Mouse (Mus musculus) stomach, postnatal 0 days (tissue): Measurements from ENCODE around the gene Cog5. TPM values are rescaled to one million over a fixed set of nuclear protein-coding genes. Genes with fewer than 3 reads are reported as not detected.

ENCODE experiments used
- ATAC-seq: fragments of 200-750 bp; cut with Nextera tagmentation; 2 replicates; pipeline ENCODE4 v1.8.0; 2017; ENCODE audit not compliant: low FRiP score, low TSS enrichment
- DNase-seq: peaks from one replicate; pipeline ENCODE4 v3.0.0-alpha.2; 2016; ENCODE audit warnings: low spot score
- H3K27ac ChIP-seq: fragments of 300-500 bp; sonication (generic); replicated peaks from 2 replicates; pipeline ENCODE4 v1.5.1; 2014; ENCODE audit warnings: mild to moderate bottlenecking, control low read depth
- H3K27me3 ChIP-seq: fragments of 300-500 bp; sonication (generic); 2 replicates; pipeline ENCODE4 v1.6.1; 2014; ENCODE audit warnings: low read length; ENCODE audit not compliant: control insufficient read depth, insufficient read depth
- H3K36me3 ChIP-seq: fragments of 300-500 bp; sonication (generic); 2 replicates; pipeline ENCODE4 v1.6.1; 2014; ENCODE audit warnings: low read length, mixed read lengths; ENCODE audit not compliant: control insufficient read depth, insufficient read depth
- H3K4me1 ChIP-seq: fragments of 300-500 bp; sonication (generic); replicated peaks from 2 replicates; pipeline ENCODE4 v1.6.1; 2014; ENCODE audit warnings: antibody characterized with exemption; ENCODE audit not compliant: control insufficient read depth, insufficient read depth
- H3K4me2 ChIP-seq: fragments of 300-500 bp; sonication (generic); replicated peaks from 2 replicates; pipeline ENCODE4 v1.6.1; 2014; ENCODE audit warnings: low read depth, mild to moderate bottlenecking, control low read depth, moderate library complexity
- H3K4me3 ChIP-seq: fragments of 300-500 bp; sonication (generic); 2 replicates; pipeline ENCODE4 v1.5.1; 2014; ENCODE audit warnings: low read depth, low read length, control low read depth
- H3K9ac ChIP-seq: fragments of 300-500 bp; sonication (generic); 2 replicates; pipeline ENCODE4 v1.6.1; 2014; ENCODE audit warnings: mild to moderate bottlenecking, low read length, control low read depth, mixed read lengths
- H3K9me3 ChIP-seq: fragments of 300-500 bp; sonication (generic); 2 replicates; pipeline ENCODE4 v1.6.1; 2016; ENCODE audit warnings: low read length; ENCODE audit not compliant: control insufficient read depth
- CTCF ChIP-seq: IDR thresholded peaks from 2 replicates; pipeline ENCODE4 v1.5.1; 2016; ENCODE audit warnings: antibody characterized with exemption, low read depth, mild to moderate bottlenecking, moderate library complexity
- EP300 ChIP-seq: optimal IDR thresholded peaks from 2 replicates; pipeline ENCODE3; 2016; ENCODE audit warnings: antibody characterized with exemption
- WGBS: fragments of 180-500 bp; shearing (Covaris S2); extraction: QIAGEN DNeasy Blood & Tissue Kit; methylation state at CpG from one replicate; pipeline ENCODE4 v1.1.7; 2014; 5-methylcytosine and 5-hydroxymethylcytosine counted together
- polyA plus RNA-seq: library from polyadenylated mRNA; unstranded; fragments of >200 nt; fragmentation: Nextera tagmentation; extraction: Ambion mirVana; gene quantifications from 2 replicates; pipeline ENCODE4 v1.2.1, GENCODE M21; 2015

Gene Cog5
- polyA plus RNA-seq, 1 experiment from 2014 or later, result 14.4 TPM

DNA sequence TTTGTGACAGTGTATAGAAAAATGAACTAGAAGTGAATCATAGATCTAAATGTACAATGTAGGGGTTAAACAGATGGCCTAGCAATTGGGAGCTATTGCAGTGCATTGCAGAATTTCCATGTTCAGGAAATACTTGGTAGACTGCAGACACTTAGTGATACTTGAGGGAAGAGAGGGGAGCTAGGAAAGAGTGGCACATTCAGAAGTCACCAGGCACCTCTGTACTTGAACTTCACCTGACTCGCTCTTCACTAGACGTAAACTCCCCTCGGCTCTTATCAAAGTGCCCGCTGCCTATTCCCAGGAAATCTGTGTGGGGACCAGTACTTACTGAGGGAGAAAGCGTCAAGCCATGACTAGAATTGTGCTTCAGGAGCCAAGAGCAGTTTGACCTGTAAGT, 180.8 kb downstream of the Cog5 start:
- H3K4me3 ChIP-seq, result no peak overlapping the region
- WGBS, result 83% methylated on average over 5 of the region's 5 CpGs
- no peak overlapping the region for H3K9ac ChIP-seq
- H3K9me3 ChIP-seq, result no peaks in the 10 kb centered on the region
- no peak overlapping the region for H3K4me2 ChIP-seq
- ATAC-seq (no peak), DNase-seq (no peak)
- no peak overlapping the region for H3K27ac ChIP-seq
- no peaks in the 10 kb centered on the region for H3K27me3 ChIP-seq
- no peaks in the 10 kb centered on the region for H3K36me3 ChIP-seq
- no peak for TF ChIP-seq CTCF
- TF ChIP-seq EP300, result no peak
- H3K4me1 ChIP-seq, result no peaks in the 10 kb centered on the region

DNA sequence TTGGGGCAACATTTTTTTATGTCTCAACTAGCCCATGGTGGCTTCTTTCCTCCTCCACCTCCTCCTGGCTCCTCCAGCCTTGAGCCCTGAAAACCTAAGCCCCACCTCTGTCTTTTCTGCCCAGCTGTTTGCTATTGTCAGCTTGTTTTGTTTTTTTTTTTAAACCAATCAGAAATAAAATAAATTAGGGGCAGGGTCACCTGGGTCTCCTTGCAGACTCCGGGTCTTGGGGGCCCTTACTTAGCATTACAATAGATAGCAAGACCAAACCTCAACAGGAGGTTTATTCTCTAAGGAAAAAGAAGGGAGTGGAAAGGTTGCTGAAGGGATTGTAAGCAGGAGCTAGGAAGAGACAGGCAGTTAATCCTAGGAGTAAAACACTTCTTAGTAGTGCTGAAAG, 181.5 kb downstream of the Cog5 start:
- no peak overlapping the region for H3K4me3 ChIP-seq
- no peaks in the 10 kb centered on the region for H3K4me1 ChIP-seq
- DNase-seq, result no peak
- H3K4me2 ChIP-seq, result no peak overlapping the region
- H3K9me3 ChIP-seq, result no peaks in the 10 kb centered on the region
- 30% methylated on average over 1 of the region's 1 CpGs for WGBS
- no peak for ATAC-seq
- H3K9ac ChIP-seq, result no peak overlapping the region
- TF ChIP-seq CTCF, result no peak
- no peak for TF ChIP-seq EP300
- H3K27ac ChIP-seq, result no peak overlapping the region
- H3K27me3 ChIP-seq, result no peaks in the 10 kb centered on the region
- no peaks in the 10 kb centered on the region for H3K36me3 ChIP-seq

DNA sequence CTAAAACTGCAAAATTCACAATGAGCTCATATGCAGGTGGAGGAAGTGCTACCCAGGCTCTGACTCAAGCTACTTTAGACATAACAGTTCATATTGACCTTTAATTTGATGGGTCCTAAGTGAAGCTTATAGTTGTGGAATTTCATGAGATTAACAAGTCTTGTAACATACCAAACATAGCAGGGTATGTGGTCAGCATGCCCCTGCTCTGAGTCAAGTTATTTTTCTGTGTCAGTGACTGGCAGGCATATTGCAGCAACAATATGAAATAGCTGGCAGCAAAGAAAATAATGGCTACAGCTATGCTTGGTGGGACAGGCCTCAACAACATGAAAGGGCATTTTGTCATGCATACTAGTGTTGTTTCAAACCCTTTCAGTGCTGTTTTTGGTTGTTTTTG, 183.9 kb downstream of the Cog5 start:
- Histone ChIP-seq H3K9ac (no peak overlapping the region), H3K27ac (no peak overlapping the region), H3K36me3 (0 out of 2 replicates have a peak, but pooled peaks cover 4% of the 10 kb centered on the region), H3K27me3 (no peaks in the 10 kb centered on the region), H3K4me1 (no peaks in the 10 kb centered on the region), H3K9me3 (no peaks in the 10 kb centered on the region), H3K4me3 (no peak overlapping the region), H3K4me2 (no peak overlapping the region)
- DNase-seq (no peak), ATAC-seq (no peak)
- TF ChIP-seq EP300 (no peak), CTCF (no peak)

DNA sequence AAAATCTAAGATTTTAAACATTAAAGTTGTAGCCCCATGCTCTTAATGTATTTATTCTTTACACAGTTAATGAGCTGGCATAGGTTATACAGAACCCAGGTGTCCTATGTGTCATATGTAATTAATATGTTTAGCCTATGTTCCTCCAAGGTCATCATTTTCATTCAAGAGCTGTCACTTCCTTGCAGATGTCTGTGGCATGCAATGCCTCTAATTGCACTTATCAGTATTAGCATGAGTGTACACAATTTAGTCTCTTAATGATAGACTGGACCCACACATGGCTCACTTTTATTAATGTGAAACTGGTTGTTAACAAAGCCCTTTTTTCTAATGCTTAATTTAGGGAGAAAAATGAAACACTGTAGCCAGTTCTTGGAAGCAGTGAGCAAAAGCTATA, 184.6 kb downstream of the Cog5 start:
- TF ChIP-seq CTCF (no peak), EP300 (no peak)
- Histone ChIP-seq H3K27me3 (no peaks in the 10 kb centered on the region), H3K4me3 (no peak overlapping the region), H3K4me2 (no peak overlapping the region), H3K9me3 (no peaks in the 10 kb centered on the region), H3K9ac (no peak overlapping the region), H3K27ac (no peak overlapping the region), H3K36me3 (0 out of 2 replicates have a peak, but pooled peaks cover 4% of the 10 kb centered on the region), H3K4me1 (no peaks in the 10 kb centered on the region)
- no peak for ATAC-seq
- DNase-seq, result no peak

DNA sequence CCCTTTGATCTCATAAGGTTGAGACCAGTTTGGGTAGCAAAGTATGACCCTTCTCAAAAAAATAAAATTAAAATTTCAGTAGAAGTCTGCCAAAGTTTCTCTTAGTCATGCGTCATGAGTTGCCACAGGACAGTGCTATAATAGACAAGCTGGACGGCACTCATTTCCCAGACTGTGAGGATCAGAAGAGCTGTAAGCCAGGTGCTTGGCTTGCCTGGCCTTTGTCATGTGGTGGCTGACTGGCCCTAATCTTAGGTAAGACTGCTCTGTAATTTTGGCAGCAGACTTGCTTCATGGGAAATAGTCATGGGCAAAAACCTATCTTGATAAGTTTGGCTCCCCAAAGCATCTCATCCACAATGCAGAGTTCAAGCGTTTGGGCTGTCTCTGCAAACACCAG, 191.4 kb downstream of the Cog5 start:
- H3K4me3 ChIP-seq, result no peak overlapping the region
- no peaks in the 10 kb centered on the region for H3K27me3 ChIP-seq
- WGBS, result 87% methylated on average over 3 of the region's 3 CpGs
- no peaks in the 10 kb centered on the region for H3K4me1 ChIP-seq
- DNase-seq (no peak), ATAC-seq (no peak)
- no peak overlapping the region for H3K9ac ChIP-seq
- H3K4me2 ChIP-seq, result no peak overlapping the region
- TF ChIP-seq CTCF (no peak), EP300 (no peak)
- H3K36me3 ChIP-seq, result 0 out of 2 replicates have a peak, but pooled peaks cover 4% of the 10 kb centered on the region
- H3K9me3 ChIP-seq, result no peaks in the 10 kb centered on the region
- H3K27ac ChIP-seq, result no peak overlapping the region

DNA sequence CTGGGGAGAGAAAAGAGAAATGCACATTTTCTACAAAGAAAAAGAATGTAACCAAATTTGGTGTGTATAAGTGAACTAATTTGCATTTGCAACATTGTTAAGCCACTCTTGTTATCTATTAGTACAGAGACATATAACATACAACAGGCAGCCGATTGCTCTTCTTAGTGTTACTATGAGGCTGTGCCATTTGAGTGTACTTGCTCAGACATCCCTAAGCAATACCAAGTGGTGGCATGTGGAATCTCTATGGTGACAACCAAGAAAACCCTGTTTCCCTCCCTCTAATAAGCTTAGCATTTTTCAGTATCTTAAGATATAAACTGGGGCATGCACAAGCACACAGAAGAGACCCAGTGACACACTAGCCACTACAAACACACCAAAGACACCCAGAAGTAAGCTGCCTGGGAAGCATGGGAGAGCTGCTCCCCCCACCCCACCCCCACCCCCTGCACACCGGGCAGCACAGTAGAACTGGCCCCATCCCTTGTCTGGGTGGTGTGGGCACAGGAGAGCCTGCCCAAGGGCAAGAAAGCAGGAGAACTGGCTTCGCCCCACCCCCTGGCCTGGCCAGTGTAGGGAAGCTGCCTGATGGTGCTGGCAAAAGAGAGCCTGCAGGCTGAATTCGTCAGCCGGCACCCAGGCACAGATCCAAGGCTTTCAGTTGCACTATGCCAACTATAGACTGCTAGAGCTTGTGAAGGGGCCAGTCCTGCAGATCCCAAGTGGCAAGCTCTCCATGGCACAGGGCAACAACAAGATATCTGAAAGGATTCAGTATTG, 194.2 kb downstream of the Cog5 start:
- Histone ChIP-seq H3K9me3 (no peaks in the 10 kb centered on the region), H3K36me3 (no peaks in the 10 kb centered on the region), H3K27ac (no peak overlapping the region), H3K9ac (no peak overlapping the region), H3K27me3 (no peaks in the 10 kb centered on the region), H3K4me1 (no peaks in the 10 kb centered on the region), H3K4me3 (no peak overlapping the region), H3K4me2 (no peak overlapping the region)
- DNase-seq (peak; percentile 16), ATAC-seq (no peak)
- WGBS, result 78% methylated on average over 5 of the region's 5 CpGs
- TF ChIP-seq CTCF (no peak), EP300 (no peak)
